Mouse (Mus musculus) kidney, embryonic 14.5 days (tissue): Measurements from ENCODE around the gene Olfr668. TPM values are rescaled to one million over a fixed set of nuclear protein-coding genes. Genes with fewer than 3 reads are reported as not detected.
"Not testable (repeated sequence)": the region's sequence is repeated elsewhere in the genome, so short reads cannot be mapped to it uniquely, and the experiment has no call there.

Source experiments
- ATAC-seq: fragments of 200-750 bp; cut with Nextera tagmentation; 2 replicates; pipeline ENCODE4 v1.8.0; 2017; ENCODE audit warnings: moderate number of reproducible peaks, mild to moderate bottlenecking, moderate TSS enrichment, moderate library complexity; ENCODE audit not compliant: low FRiP score, low TSS enrichment
- H3K27ac ChIP-seq: fragments of 300-500 bp; sonication (generic); 2 replicates; pipeline ENCODE4 v1.5.1; 2014; ENCODE audit warnings: low read depth, mild to moderate bottlenecking, low read length, moderate library complexity, mixed read lengths
- H3K27me3 ChIP-seq: fragments of 300-500 bp; sonication (generic); 2 replicates; pipeline ENCODE4 v1.6.1; 2014; ENCODE audit warnings: mild to moderate bottlenecking, low read length; ENCODE audit not compliant: control insufficient read depth, insufficient read depth
- H3K36me3 ChIP-seq: fragments of 300-500 bp; sonication (generic); 2 replicates; pipeline ENCODE4 v1.6.1; 2014; ENCODE audit warnings: low read length, mixed read lengths; ENCODE audit not compliant: control insufficient read depth, insufficient read depth
- H3K4me1 ChIP-seq: fragments of 300-500 bp; sonication (generic); 2 replicates; pipeline ENCODE4 v1.6.1; 2014; ENCODE audit warnings: low read length, mixed read lengths; ENCODE audit not compliant: control insufficient read depth, insufficient read depth
- H3K4me2 ChIP-seq: fragments of 300-500 bp; sonication (generic); replicated peaks from 2 replicates; pipeline ENCODE4 v1.6.1; 2014; ENCODE audit warnings: low read depth, mild to moderate bottlenecking, low read length
- H3K4me3 ChIP-seq: fragments of 300-500 bp; sonication (generic); 2 replicates; pipeline ENCODE4 v1.5.1; 2014; ENCODE audit warnings: mild to moderate bottlenecking, low read length
- H3K9ac ChIP-seq: fragments of 300-500 bp; sonication (generic); 2 replicates; pipeline ENCODE4 v1.6.1; 2014; ENCODE audit warnings: low read depth, mild to moderate bottlenecking, low read length, moderate library complexity
- H3K9me3 ChIP-seq: fragments of 300-500 bp; sonication (generic); 2 replicates; pipeline ENCODE4 v1.6.1; 2016; ENCODE audit warnings: low read length; ENCODE audit not compliant: control insufficient read depth
- WGBS: fragments of 180-500 bp; shearing (Covaris S2); extraction: QIAGEN DNeasy Blood & Tissue Kit; methylation state at CpG from one replicate; pipeline ENCODE4 v1.1.7; 2014; 5-methylcytosine and 5-hydroxymethylcytosine counted together
- polyA plus RNA-seq: library from polyadenylated mRNA; unstranded; fragments of >200 nt; fragmentation: Nextera tagmentation; extraction: Ambion mirVana; gene quantifications from 2 replicates; pipeline ENCODE4 v1.2.1, GENCODE M21; 2014

Gene Olfr668
- polyA plus RNA-seq, result not detected in 2 replicates

DNA sequence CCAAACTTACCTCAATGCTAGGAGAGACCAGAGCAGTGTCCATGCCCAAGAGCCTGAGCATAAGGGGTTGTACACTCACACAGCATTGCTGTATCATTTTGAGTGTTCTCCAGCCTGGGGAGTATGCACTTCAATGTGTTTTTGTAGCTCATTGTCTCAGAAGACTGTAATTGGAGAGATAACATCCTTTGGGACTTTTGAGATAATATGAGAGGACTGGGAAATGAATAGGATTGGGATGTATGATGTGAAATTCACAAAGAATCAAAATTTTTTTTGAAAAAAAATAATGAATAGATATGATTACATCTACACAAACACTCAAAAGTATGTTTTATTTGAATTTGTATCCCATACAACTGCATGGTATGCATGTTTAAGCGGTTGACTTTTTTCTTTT lies at the start of gene Olfr668:
Gene Olfr668 (minus strand): TSS at position 101 of the 400 bp plus-strand sequence.
- H3K4me2 ChIP-seq, result no peak within 1 kb of the TSS
- H3K4me3 ChIP-seq, result no peak within 1 kb of the TSS
- no peak within 1 kb of the TSS for H3K27ac ChIP-seq
- no peaks in the 10 kb centered on the region for H3K9me3 ChIP-seq
- no peak within 1 kb of the TSS for H3K9ac ChIP-seq
- no peaks in the 10 kb centered on the region for H3K4me1 ChIP-seq
- no peaks in the 10 kb centered on the region for H3K27me3 ChIP-seq
- no peak for ATAC-seq
- H3K36me3 ChIP-seq, result no peaks in the 10 kb centered on the region
- 73% methylated on average over 1 of the region's 1 CpGs for WGBS

DNA sequence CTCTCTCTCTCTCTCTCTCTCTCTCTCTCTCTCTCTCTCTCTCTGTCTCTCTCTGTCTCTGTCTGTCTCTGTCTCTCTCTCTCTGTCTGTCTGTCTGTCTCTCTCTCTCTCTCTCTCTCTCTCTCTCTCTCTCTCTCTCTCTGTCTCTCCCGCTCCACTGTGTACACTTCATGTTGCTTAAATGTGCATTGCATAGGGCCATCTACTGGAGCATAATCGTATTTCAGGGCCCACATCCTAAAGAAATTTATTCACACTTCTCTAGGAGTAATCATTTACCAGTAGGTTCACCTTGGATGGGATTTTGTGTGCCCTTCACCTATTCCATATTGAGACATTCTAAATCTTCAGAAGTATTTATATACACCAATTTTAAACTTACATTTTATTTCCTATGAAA lies 44.6 kb upstream of the Olfr668 start:
- not testable (repeated sequence) for H3K4me1 ChIP-seq, H3K4me3 ChIP-seq, H3K36me3 ChIP-seq, H3K27me3 ChIP-seq, ATAC-seq, H3K4me2 ChIP-seq, H3K9ac ChIP-seq, H3K27ac ChIP-seq, H3K9me3 ChIP-seq
- WGBS, result 72% methylated on average over 2 of the region's 2 CpGs

DNA sequence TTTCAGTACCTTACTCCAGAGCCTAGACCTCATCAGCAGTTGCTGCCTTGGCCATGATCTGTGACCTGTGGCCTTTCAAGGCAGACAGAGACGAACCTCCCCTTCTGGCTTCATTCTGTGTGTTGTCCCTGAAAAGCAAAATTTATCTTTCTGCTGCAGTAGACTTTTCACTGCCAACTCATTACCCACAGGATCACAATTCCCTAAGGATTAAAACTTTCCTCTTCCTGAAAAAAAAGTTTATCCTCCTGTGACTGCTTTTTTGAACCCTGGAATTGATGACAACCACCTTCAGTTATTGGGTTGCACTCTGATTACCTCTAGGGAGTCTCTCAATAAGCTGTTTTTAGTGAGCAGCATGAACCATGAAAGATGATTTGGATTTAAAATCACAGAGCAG lies 34.7 kb upstream of the Olfr668 start, which contains the start of gene Olfr670:
Gene Olfr670 (minus strand): TSS at position 101 of the 400 bp plus-strand sequence.
- Histone ChIP-seq H3K9me3 (no peaks in the 10 kb centered on the region), H3K9ac (no peak within 1 kb of the TSS), H3K4me1 (no peaks in the 10 kb centered on the region), H3K4me2 (no peak within 1 kb of the TSS), H3K27ac (no peak within 1 kb of the TSS), H3K4me3 (no peak within 1 kb of the TSS), H3K36me3 (no peaks in the 10 kb centered on the region), H3K27me3 (no peaks in the 10 kb centered on the region)
- 19% methylated on average over 1 of the region's 1 CpGs for WGBS
- no peak for ATAC-seq

DNA sequence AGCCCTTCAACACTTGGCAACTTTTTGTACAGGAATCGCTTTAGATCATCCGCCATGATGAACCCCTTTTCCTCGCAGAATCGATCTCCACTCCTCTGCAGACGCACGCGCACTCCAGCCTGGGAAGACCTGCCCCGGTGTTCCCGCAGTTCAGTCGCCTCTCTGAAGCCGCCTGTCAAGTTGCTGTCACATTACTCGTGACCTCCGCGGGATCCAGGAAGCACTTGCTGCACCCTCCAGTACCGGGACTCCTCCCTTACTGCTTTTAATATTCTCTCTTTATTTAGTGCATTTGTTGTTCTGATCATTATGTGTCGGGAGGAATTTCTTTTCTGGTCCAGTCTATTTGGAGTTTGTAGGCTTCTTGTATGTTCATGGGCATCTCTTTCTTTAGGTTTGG lies 22.4 kb upstream of the Olfr668 start:
- not testable (repeated sequence) for H3K4me3 ChIP-seq, H3K4me1 ChIP-seq, H3K9ac ChIP-seq, ATAC-seq, H3K27me3 ChIP-seq, H3K27ac ChIP-seq, H3K9me3 ChIP-seq, H3K4me2 ChIP-seq, H3K36me3 ChIP-seq
- WGBS, result 94% methylated on average over 16 of the region's 16 CpGs

DNA sequence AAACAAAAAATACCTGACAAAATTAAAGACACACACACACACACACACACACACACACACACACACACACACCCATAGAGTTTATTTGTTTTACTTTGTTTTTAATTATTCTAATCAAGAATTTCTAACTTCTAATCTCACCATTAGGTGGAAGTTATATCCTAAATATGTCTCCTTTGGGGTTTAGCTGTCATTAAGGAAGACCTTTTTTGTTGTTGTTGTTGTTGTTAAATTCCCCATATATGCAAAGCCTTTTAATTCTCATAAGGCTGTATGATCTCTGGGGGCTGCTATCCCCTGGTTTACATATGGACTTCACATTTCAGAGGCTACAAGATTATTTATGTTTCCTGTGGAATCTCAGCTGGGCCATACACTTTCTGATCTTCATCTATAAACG lies 6.1 kb upstream of the Olfr668 start, which contains the start of gene Olfr669:
Gene Olfr669 (plus strand): TSS at position 301 of the 400 bp plus-strand sequence.
- no peaks in the 10 kb centered on the region for H3K27me3 ChIP-seq
- H3K9me3 ChIP-seq, result no peaks in the 10 kb centered on the region
- no peak within 1 kb of the TSS for H3K4me2 ChIP-seq
- no peak for ATAC-seq
- H3K4me1 ChIP-seq, result no peaks in the 10 kb centered on the region
- no peak within 1 kb of the TSS for H3K9ac ChIP-seq
- 92% methylated on average over 1 of the region's 1 CpGs for WGBS
- H3K4me3 ChIP-seq, result no peak within 1 kb of the TSS
- H3K36me3 ChIP-seq, result no peaks in the 10 kb centered on the region
- H3K27ac ChIP-seq, result no peak within 1 kb of the TSS

DNA sequence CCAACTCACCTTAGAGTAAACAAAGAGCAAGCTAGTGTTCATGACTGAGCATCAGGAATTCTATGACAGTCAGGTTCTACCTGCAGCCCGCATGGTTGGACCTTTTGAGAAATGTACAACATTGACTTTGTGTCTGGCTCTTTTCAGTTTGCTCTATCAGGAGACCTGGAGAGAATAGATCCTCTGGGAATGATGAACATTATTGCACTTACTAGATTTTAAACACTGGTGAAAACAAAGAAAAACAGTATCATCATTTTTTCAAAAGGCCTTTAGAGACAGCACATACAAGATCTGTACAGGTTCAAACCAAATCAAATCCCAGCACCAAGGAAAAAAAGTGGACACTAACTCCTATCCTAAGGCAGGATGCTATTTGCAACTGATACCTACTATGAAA lies 6.5 kb downstream of the Olfr668 start, which contains the start of gene Olfr667:
Gene Olfr667 (minus strand): TSS at position 101 of the 400 bp plus-strand sequence.
- WGBS, result 93% methylated on average over 1 of the region's 1 CpGs
- Histone ChIP-seq H3K9me3 (no peaks in the 10 kb centered on the region), H3K4me2 (no peak within 1 kb of the TSS), H3K27ac (no peak within 1 kb of the TSS), H3K9ac (no peak within 1 kb of the TSS), H3K27me3 (no peaks in the 10 kb centered on the region), H3K4me3 (no peak within 1 kb of the TSS), H3K36me3 (no peaks in the 10 kb centered on the region), H3K4me1 (no peaks in the 10 kb centered on the region)
- no peak for ATAC-seq

DNA sequence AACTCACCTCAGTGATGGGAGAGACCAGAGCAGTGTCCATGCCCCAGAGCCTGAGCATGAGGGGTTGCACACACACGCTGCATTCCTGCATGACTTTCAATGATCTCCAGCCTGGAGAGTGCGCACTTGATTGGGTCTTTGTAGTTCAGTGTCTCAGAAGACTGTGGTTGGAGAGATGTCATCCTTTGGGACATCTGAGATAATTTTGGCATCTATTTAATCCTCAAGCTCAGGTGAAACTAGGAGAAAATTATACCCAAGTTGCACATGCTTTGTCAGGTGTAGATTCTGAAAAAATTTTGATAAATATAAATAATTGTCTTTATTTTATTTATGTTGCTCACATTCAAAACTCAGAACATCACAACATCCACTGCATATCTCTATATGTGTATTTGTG lies 32.0 kb downstream of the Olfr668 start, which contains the start of gene Olfr666:
Gene Olfr666 (minus strand): TSS at position 101 of the 400 bp plus-strand sequence.
- no peak within 1 kb of the TSS for H3K9ac ChIP-seq

DNA sequence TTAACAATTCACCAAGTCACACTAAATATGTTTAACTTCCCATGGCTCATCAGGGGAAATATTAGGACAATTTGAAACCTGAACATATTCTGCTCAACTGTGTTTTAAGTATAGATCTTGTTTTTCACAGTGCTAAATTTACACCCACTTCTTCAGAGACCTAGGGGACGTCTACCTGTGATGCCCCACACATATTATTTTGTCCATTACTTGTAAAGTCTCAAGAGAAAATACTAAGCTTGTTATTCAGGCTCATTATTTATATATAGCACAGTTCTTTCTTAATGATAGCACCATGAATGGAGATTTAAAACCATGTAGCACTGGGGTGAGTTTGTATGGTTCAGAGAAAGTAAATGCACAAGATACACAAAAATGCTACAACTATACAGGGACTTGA lies 50.1 kb downstream of the Olfr668 start, which contains the start of gene Olfr665:
Gene Olfr665 (plus strand): TSS at position 301 of the 400 bp plus-strand sequence.
- no peaks in the 10 kb centered on the region for H3K36me3 ChIP-seq
- H3K4me1 ChIP-seq, result no peaks in the 10 kb centered on the region
- WGBS, result 55% methylated on average over 1 of the region's 1 CpGs

More for the DNA sequence above, 32.0 kb downstream of the Olfr668 start, which contains the start of gene Olfr666:
- no peaks in the 10 kb centered on the region for H3K9me3 ChIP-seq
- no peaks in the 10 kb centered on the region for H3K27me3 ChIP-seq
- no peak within 1 kb of the TSS for H3K4me3 ChIP-seq
- H3K4me2 ChIP-seq, result no peak within 1 kb of the TSS
- WGBS, result 92% methylated on average over 2 of the region's 2 CpGs
- H3K36me3 ChIP-seq, result no peaks in the 10 kb centered on the region
- ATAC-seq, result no peak
- no peak within 1 kb of the TSS for H3K27ac ChIP-seq
- H3K4me1 ChIP-seq, result no peaks in the 10 kb centered on the region

More for the DNA sequence above, 50.1 kb downstream of the Olfr668 start, which contains the start of gene Olfr665:
- no peak for ATAC-seq
- Histone ChIP-seq H3K27ac (no peak within 1 kb of the TSS), H3K4me3 (no peak within 1 kb of the TSS), H3K9me3 (no peaks in the 10 kb centered on the region), H3K4me2 (no peak within 1 kb of the TSS), H3K27me3 (no peaks in the 10 kb centered on the region), H3K9ac (no peak within 1 kb of the TSS)
